Mouse (Mus musculus) limb, embryonic 12.5 days (tissue): ENCODE data around the gene Cmtm6. TPM values are rescaled to one million over a fixed set of nuclear protein-coding genes. Genes with fewer than 3 reads are reported as not detected.

ENCODE experiments used
- ATAC-seq: fragments of 200-750 bp; cut with Nextera tagmentation; 2 replicates; pipeline ENCODE4 v1.8.0; 2017; ENCODE audit warnings: low read depth, moderate TSS enrichment; ENCODE audit not compliant: insufficient number of reproducible peaks, insufficient read depth, low FRiP score, low TSS enrichment
- H3K27ac ChIP-seq: fragments of 300-500 bp; sonication (generic); 2 replicates; pipeline ENCODE4 v1.5.1; 2016; ENCODE audit warnings: mild to moderate bottlenecking, moderate library complexity
- H3K27me3 ChIP-seq: fragments of 300-500 bp; sonication (generic); 2 replicates; pipeline ENCODE4 v1.6.1; 2016; ENCODE audit warnings: mild to moderate bottlenecking, moderate library complexity
- H3K36me3 ChIP-seq: fragments of 300-500 bp; sonication (generic); 2 replicates; pipeline ENCODE4 v1.6.1; 2016; ENCODE audit warnings: mild to moderate bottlenecking, moderate library complexity
- H3K4me1 ChIP-seq: fragments of 300-500 bp; sonication (generic); replicated peaks from 2 replicates; pipeline ENCODE4 v1.6.1; 2016
- H3K4me2 ChIP-seq: fragments of 300-500 bp; sonication (generic); 2 replicates; pipeline ENCODE4 v1.6.1; 2016; ENCODE audit warnings: mild to moderate bottlenecking, moderate library complexity
- H3K4me3 ChIP-seq: fragments of 300-500 bp; sonication (generic); replicated peaks from 2 replicates; pipeline ENCODE4 v1.5.1; 2016; ENCODE audit warnings: mild to moderate bottlenecking
- H3K9ac ChIP-seq: fragments of 300-500 bp; sonication (generic); replicated peaks from 2 replicates; pipeline ENCODE4 v1.6.1; 2016; ENCODE audit warnings: mild to moderate bottlenecking, moderate library complexity
- H3K9me3 ChIP-seq: fragments of 300-500 bp; sonication (generic); 2 replicates; pipeline ENCODE4 v1.6.1; 2016; ENCODE audit warnings: mild to moderate bottlenecking, moderate library complexity
- WGBS: fragments of 180-500 bp; shearing (Covaris S2); methylation state at CpG from one replicate; pipeline ENCODE4 v1.1.7; 2016; 5-methylcytosine and 5-hydroxymethylcytosine counted together
- polyA plus RNA-seq: library from polyadenylated mRNA; unstranded; fragments of >200 nt; fragmentation: Nextera tagmentation; extraction: Ambion mirVana; gene quantifications from 2 replicates; pipeline ENCODE4 v1.2.1, GENCODE M21; 2016

Gene Cmtm6
- polyA plus RNA-seq, 1 experiment from 2014 or later, result 24.9 TPM

DNA sequence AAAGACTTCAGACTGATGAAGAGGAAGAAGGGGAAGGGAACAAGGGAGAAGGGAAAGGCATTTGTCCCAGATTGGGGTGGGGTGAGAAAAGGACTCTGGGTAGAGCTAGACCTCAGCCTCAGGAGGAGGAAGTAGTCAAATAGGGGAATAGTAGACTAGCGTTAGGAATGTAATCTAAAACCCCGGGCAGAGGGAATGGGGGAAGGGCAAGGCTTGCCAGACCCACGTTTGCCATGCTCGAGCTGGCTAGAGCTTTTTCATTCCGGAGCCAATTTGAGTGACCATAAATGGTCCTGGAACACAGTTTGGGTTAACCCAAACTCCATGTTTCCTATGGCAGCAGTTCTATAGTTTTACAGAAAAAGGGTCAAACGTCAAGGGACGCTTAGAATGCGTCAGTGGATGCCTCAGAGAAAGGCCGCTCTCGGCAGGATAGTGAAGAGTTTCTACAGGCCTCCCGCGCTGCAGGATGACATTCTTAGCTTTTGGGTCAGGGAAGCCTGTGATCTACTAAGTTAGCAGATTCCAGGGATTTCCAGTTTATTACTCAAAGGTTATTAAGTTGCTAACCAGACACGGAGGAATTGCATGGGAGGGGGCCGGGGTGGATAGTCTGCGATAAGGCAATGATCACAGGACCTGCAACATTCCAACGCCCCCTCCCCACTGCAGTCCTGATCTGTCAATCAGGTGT, 54.7 kb downstream of the Cmtm6 start:
- Histone ChIP-seq H3K4me2 (peak overlapping the region; percentile 9; the same call in 1 of the 2 replicates), H3K4me1 (peaks cover 7% of the 10 kb centered on the region), H3K4me3 (no peak overlapping the region), H3K27me3 (no peaks in the 10 kb centered on the region), H3K27ac (peak overlapping the region; percentile 64), H3K36me3 (no peaks in the 10 kb centered on the region), H3K9me3 (no peaks in the 10 kb centered on the region), H3K9ac (no peak overlapping the region)
- WGBS, result 12% methylated on average over 16 of the region's 16 CpGs
- no peak for ATAC-seq

- H3K27ac ChIP-seq, result no peak overlapping the region
- no peak overlapping the region for H3K4me3 ChIP-seq
- 95% methylated on average over 5 of the region's 5 CpGs for WGBS
These were observed 56.2 kb downstream of the Cmtm6 start for GRCm38 (mm10) chr9:114787134-114787533.

DNA sequence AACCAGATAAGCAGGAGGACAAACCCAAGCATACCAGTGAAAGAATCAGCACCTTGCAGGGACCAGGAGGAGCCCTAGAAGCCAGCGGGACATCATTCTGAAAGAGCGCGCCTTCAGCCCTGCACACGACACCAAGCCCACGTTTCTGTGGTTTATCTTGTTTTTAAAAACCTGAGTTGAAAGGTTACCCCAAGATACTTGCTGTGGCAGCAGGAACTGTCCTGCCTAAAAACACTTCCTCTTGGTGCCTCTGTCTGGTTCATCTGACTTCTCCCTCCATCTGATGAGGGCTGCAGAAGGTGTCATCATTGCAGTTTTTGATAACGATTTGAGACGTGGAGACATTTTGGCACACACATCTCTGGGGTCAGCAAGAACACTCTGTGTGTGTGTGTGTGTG, 56.8 kb downstream of the Cmtm6 start:
- Histone ChIP-seq H3K27ac (no peak overlapping the region), H3K4me2 (no peak overlapping the region), H3K9me3 (no peaks in the 10 kb centered on the region), H3K4me3 (no peak overlapping the region), H3K9ac (no peak overlapping the region), H3K36me3 (no peaks in the 10 kb centered on the region), H3K4me1 (peaks cover 5% of the 10 kb centered on the region; the same call in 1 of the 2 replicates), H3K27me3 (no peaks in the 10 kb centered on the region)
- 92% methylated on average over 7 of the region's 7 CpGs for WGBS
- ATAC-seq, result no peak

More at GRCm38 (mm10) chr9:114787134-114787533, 56.2 kb downstream of the Cmtm6 start:
- Histone ChIP-seq H3K27me3 (no peaks in the 10 kb centered on the region), H3K36me3 (no peaks in the 10 kb centered on the region), H3K4me2 (no peak overlapping the region), H3K9ac (no peak overlapping the region), H3K9me3 (no peaks in the 10 kb centered on the region), H3K4me1 (peaks cover 5% of the 10 kb centered on the region; the same call in 1 of the 2 replicates)
- ATAC-seq, result no peak

GRCm38 (mm10) chr9:114788697-114789096, 57.8 kb downstream of the Cmtm6 start:
- no peak overlapping the region for H3K9ac ChIP-seq
- H3K4me1 ChIP-seq, result peaks cover 5% of the 10 kb centered on the region; the same call in 1 of the 2 replicates
- H3K27ac ChIP-seq, result no peak overlapping the region
- H3K36me3 ChIP-seq, result no peaks in the 10 kb centered on the region
- H3K4me3 ChIP-seq, result no peak overlapping the region
- H3K27me3 ChIP-seq, result no peaks in the 10 kb centered on the region
- H3K4me2 ChIP-seq, result no peak overlapping the region
- no peak for ATAC-seq
- H3K9me3 ChIP-seq, result no peaks in the 10 kb centered on the region
- 84% methylated on average over 8 of the region's 8 CpGs for WGBS

DNA sequence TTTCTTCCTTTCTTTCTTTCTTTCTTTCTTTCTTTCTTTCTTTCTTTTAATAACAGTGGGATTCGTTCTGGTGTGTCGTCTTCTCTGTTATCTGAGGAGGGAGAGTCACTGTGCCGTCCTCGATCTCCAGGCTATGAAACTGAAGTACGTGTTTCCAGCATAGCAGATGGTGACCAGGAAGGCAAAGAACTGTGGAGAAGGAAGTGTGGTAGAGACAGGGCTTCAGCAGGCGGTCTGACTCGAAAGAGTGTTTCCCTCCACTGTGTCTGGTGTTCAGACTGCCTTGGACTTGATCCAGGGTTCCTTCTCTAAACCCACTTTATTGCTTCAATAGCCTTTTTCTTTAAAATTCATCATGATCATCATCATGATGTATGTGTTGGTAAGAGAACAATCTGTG, 58.6 kb downstream of the Cmtm6 start:
- Histone ChIP-seq H3K4me3 (no peak overlapping the region), H3K36me3 (no peaks in the 10 kb centered on the region)

GRCm38 (mm10) chr9:114789989-114790388, 59.1 kb downstream of the Cmtm6 start:
- Histone ChIP-seq H3K4me1 (peaks cover 5% of the 10 kb centered on the region; the same call in 1 of the 2 replicates), H3K4me3 (no peak overlapping the region), H3K9me3 (no peaks in the 10 kb centered on the region), H3K27me3 (no peaks in the 10 kb centered on the region), H3K27ac (no peak overlapping the region), H3K4me2 (no peak overlapping the region), H3K36me3 (no peaks in the 10 kb centered on the region), H3K9ac (no peak overlapping the region)
- whole genome bisulfite sequencing, result 82% methylated on average over 8 of the region's 8 CpGs
- no peak for ATAC-seq

More for the DNA sequence above, 58.6 kb downstream of the Cmtm6 start:
- ATAC-seq, result no peak
- WGBS, result 80% methylated on average over 7 of the region's 7 CpGs
- Histone ChIP-seq H3K4me2 (no peak overlapping the region), H3K27ac (no peak overlapping the region), H3K27me3 (no peaks in the 10 kb centered on the region), H3K9me3 (no peaks in the 10 kb centered on the region), H3K9ac (no peak overlapping the region), H3K4me1 (peaks cover 5% of the 10 kb centered on the region; the same call in 1 of the 2 replicates)

DNA sequence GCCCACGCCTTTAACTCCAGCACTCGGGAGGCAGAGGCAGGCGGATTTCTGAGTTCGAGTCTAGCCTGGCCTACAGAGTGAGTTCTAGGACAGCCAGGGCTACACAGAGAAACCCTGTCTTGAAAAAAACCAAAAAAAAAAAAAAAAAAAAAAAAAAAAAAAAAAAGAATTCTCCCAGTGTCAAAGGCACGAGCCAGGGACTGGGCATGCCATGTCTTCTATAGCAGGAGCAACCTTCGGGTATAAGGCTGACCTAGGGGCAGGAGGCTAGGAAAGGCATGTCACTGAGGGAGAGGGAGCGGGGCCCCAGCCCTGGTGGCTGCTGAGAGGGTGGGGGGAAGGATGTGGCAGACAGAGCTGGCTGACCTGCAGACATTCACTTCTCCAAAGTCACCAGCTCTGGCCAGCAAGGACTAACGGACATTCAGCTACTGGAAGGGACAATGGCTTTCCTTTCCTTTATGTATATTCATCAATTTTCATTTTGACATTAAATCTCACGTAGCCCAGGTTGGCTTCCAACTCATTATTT, 62.9 kb downstream of the Cmtm6 start:
- peaks cover 6% of the 10 kb centered on the region; the same call in 1 of the 2 replicates for H3K4me1 ChIP-seq
- H3K9ac ChIP-seq, result no peak overlapping the region
- 81% methylated on average over 9 of the region's 9 CpGs for WGBS
- ATAC-seq, result no peak
- no peak overlapping the region for H3K4me2 ChIP-seq
- no peaks in the 10 kb centered on the region for H3K36me3 ChIP-seq
- H3K9me3 ChIP-seq, result no peaks in the 10 kb centered on the region
- H3K4me3 ChIP-seq, result no peak overlapping the region
- no peak overlapping the region for H3K27ac ChIP-seq
- no peaks in the 10 kb centered on the region; the same call in 1 of the 2 replicates for H3K27me3 ChIP-seq

- H3K9ac ChIP-seq, result no peak overlapping the region
- H3K27me3 ChIP-seq, result no peaks in the 10 kb centered on the region; the same call in 1 of the 2 replicates
- H3K4me3 ChIP-seq, result no peak overlapping the region
- no peak for ATAC-seq
- H3K27ac ChIP-seq, result no peak overlapping the region
- no peak overlapping the region for H3K4me2 ChIP-seq
- no peaks in the 10 kb centered on the region for H3K9me3 ChIP-seq
- H3K36me3 ChIP-seq, result no peaks in the 10 kb centered on the region
- H3K4me1 ChIP-seq, result peaks cover 6% of the 10 kb centered on the region; the same call in 1 of the 2 replicates
- 69% methylated on average over 4 of the region's 4 CpGs for WGBS
These were observed 63.6 kb downstream of the Cmtm6 start for GRCm38 (mm10) chr9:114794491-114794890.

GRCm38 (mm10) chr9:114796473-114797050, 65.6 kb downstream of the Cmtm6 start:
- no peaks in the 10 kb centered on the region; the same call in 1 of the 2 replicates for H3K27me3 ChIP-seq
- no peaks in the 10 kb centered on the region for H3K9me3 ChIP-seq
- 43% methylated on average over 11 of the region's 11 CpGs for WGBS
- H3K4me2 ChIP-seq, result no peak overlapping the region
- no peak overlapping the region for H3K9ac ChIP-seq
- no peaks in the 10 kb centered on the region for H3K36me3 ChIP-seq
- H3K27ac ChIP-seq, result no peak overlapping the region
- H3K4me3 ChIP-seq, result no peak overlapping the region
- H3K4me1 ChIP-seq, result peaks cover 6% of the 10 kb centered on the region; the same call in 1 of the 2 replicates
- no peak for ATAC-seq

DNA sequence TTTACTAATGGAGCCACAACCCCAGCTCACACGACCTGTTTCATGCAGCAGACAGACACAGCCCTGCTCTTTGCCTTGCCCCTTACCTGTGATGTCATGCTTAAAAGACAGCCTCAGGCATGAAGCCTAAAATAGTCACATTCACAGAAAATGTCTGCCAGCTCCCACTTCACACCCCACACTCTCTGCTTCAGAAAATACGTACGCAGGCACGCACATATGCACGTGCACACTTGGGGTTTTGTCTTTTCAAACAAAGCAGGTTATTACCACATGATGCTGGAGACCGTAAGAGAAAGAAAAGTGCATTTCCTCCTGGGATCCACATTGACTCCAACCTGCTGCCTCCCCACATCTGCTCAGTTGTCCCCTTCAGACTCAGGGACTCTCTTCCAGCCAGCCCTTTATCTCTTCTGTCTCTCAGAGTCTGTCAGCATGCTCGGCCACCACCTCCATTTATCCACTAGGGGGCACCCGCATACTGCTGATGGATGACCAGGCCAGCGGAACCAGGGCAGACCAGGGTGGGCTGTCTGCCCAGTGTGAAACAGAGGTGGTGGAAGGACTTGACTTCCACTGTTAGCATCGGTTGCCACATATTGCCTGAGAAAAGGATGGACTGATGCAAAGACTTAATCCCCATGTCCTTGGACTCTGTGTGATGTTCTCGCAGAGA, 66.6 kb downstream of the Cmtm6 start:
- no peaks in the 10 kb centered on the region for H3K36me3 ChIP-seq
- WGBS, result 56% methylated on average over 11 of the region's 11 CpGs
- H3K27ac ChIP-seq, result no peak overlapping the region
- no peak overlapping the region for H3K4me2 ChIP-seq
- H3K9ac ChIP-seq, result no peak overlapping the region
- peak; percentile 29; the same call in 1 of the 2 replicates for ATAC-seq
- no peak overlapping the region for H3K4me3 ChIP-seq
- H3K27me3 ChIP-seq, result no peaks in the 10 kb centered on the region; the same call in 1 of the 2 replicates
- H3K4me1 ChIP-seq, result peaks cover 6% of the 10 kb centered on the region; the same call in 1 of the 2 replicates
- no peaks in the 10 kb centered on the region for H3K9me3 ChIP-seq

GRCm38 (mm10) chr9:114798845-114799244, 67.9 kb downstream of the Cmtm6 start:
- no peak for ATAC-seq
- Histone ChIP-seq H3K9ac (no peak overlapping the region), H3K27me3 (no peaks in the 10 kb centered on the region; the same call in 1 of the 2 replicates), H3K27ac (no peak overlapping the region), H3K4me1 (peaks cover 6% of the 10 kb centered on the region; the same call in 1 of the 2 replicates), H3K36me3 (no peaks in the 10 kb centered on the region), H3K9me3 (no peaks in the 10 kb centered on the region), H3K4me2 (no peak overlapping the region), H3K4me3 (no peak overlapping the region)
- 39% methylated on average over 6 of the region's 6 CpGs for WGBS
